Mouse (Mus musculus) myocyte (in vitro differentiated cells): ENCODE results near the gene 5730455P16Rik. TPM values are rescaled to one million over a fixed set of nuclear protein-coding genes. Genes with fewer than 3 reads are reported as not detected.
"Not testable (repeated sequence)": the region's sequence is repeated elsewhere in the genome, so short reads cannot be mapped to it uniquely, and the experiment has no call there.

Source experiments
- H3K27me3 ChIP-seq: one replicate; pipeline ENCODE4 v1.6.1; 2011; ENCODE audit not compliant: control insufficient read depth, insufficient read depth, insufficient read length
- H3K36me3 ChIP-seq: one replicate; pipeline ENCODE4 v1.6.1; 2011; ENCODE audit not compliant: control insufficient read depth, insufficient read depth
- H3K4me2 ChIP-seq: one replicate; pipeline ENCODE4 v1.6.1; 2011; ENCODE audit warnings: low read depth, control low read depth
- H3K4me3 ChIP-seq: one replicate; pipeline ENCODE4 v1.5.1; 2011; ENCODE audit warnings: mild to moderate bottlenecking, control low read depth, moderate library complexity
- H3K79me2 ChIP-seq: one replicate; pipeline ENCODE4 v1.6.1; 2011; ENCODE audit not compliant: control insufficient read depth, insufficient read depth
- H3ac ChIP-seq: one replicate; pipeline ENCODE4 v1.6.1; 2011; ENCODE audit not compliant: control insufficient read depth, insufficient read length
- CEBPB ChIP-seq: IDR thresholded peaks from 2 replicates; pipeline ENCODE4 v1.6.1; 2011; ENCODE audit warnings: mild to moderate bottlenecking, moderate library complexity; ENCODE audit not compliant: poor library complexity, insufficient read depth, severe bottlenecking
- E2F4 ChIP-seq: IDR thresholded peaks from one replicate; pipeline ENCODE4 v1.6.1; 2011; ENCODE audit warnings: mild to moderate bottlenecking, control low read depth, moderate library complexity; ENCODE audit not compliant: insufficient read depth
- MAX ChIP-seq: IDR thresholded peaks from one replicate; pipeline ENCODE4 v1.6.1; 2011; ENCODE audit warnings: low read depth, mild to moderate bottlenecking, control low read depth
- MYOD1 ChIP-seq, 3 experiments: IDR thresholded peaks; one replicate each; pipeline ENCODE4 v1.6.1; 2011; ENCODE audit warnings: control low read depth in 2 of 3, low read depth in 2 of 3, mild to moderate bottlenecking in 2 of 3, moderate library complexity in 1 of 3; ENCODE audit not compliant: insufficient read length in 2 of 3, control insufficient read depth in 1 of 3
- MYOG ChIP-seq, 3 experiments: IDR thresholded peaks; one replicate each; pipeline ENCODE4 v1.6.1; 2011; ENCODE audit warnings: control low read depth in 2 of 3, low read depth in 2 of 3, mild to moderate bottlenecking in 2 of 3; ENCODE audit not compliant: insufficient read length in 2 of 3, control insufficient read depth in 1 of 3, insufficient read depth in 1 of 3
- POLR2A ChIP-seq: IDR thresholded peaks from one replicate; pipeline ENCODE4 v1.6.1; 2011; ENCODE audit warnings: low read depth, mild to moderate bottlenecking, control low read depth, moderate library complexity; ENCODE audit not compliant: insufficient read length
- POLR2AphosphoS2 ChIP-seq: IDR thresholded peaks from one replicate; pipeline ENCODE4 v1.6.1; 2011; ENCODE audit warnings: low read depth, control low read depth; ENCODE audit not compliant: insufficient read length
- REST ChIP-seq: IDR thresholded peaks from one replicate; pipeline ENCODE4 v1.6.1; 2011; ENCODE audit warnings: mild to moderate bottlenecking, control low read depth, moderate library complexity; ENCODE audit not compliant: insufficient read depth, insufficient read length
- SRF ChIP-seq: IDR thresholded peaks from one replicate; pipeline ENCODE4 v1.6.1; 2011; ENCODE audit warnings: low read depth; ENCODE audit not compliant: control insufficient read depth, insufficient read length
- TCF12 ChIP-seq: IDR thresholded peaks from one replicate; pipeline ENCODE4 v1.6.1; 2011; ENCODE audit warnings: mild to moderate bottlenecking, control low read depth; ENCODE audit not compliant: poor library complexity, insufficient read depth, severe bottlenecking
- TCF3 ChIP-seq: IDR thresholded peaks from one replicate; pipeline ENCODE4 v1.6.1; 2011; ENCODE audit warnings: low read depth, control low read depth; ENCODE audit not compliant: insufficient read length
- USF1 ChIP-seq: IDR thresholded peaks from one replicate; pipeline ENCODE4 v1.6.1; 2011; ENCODE audit warnings: low read depth, mild to moderate bottlenecking, control low read depth, moderate library complexity
- polyA plus RNA-seq: library from polyadenylated mRNA; unstranded; fragments of >200 nt; fragmentation: generic; extraction: Trizol; gene quantifications from one replicate; pipeline ENCODE4 v1.2.1, GENCODE M21; 2012; ENCODE audit warnings: missing spikeins

Gene 5730455P16Rik
- polyA plus RNA-seq: 7.0 TPM

DNA sequence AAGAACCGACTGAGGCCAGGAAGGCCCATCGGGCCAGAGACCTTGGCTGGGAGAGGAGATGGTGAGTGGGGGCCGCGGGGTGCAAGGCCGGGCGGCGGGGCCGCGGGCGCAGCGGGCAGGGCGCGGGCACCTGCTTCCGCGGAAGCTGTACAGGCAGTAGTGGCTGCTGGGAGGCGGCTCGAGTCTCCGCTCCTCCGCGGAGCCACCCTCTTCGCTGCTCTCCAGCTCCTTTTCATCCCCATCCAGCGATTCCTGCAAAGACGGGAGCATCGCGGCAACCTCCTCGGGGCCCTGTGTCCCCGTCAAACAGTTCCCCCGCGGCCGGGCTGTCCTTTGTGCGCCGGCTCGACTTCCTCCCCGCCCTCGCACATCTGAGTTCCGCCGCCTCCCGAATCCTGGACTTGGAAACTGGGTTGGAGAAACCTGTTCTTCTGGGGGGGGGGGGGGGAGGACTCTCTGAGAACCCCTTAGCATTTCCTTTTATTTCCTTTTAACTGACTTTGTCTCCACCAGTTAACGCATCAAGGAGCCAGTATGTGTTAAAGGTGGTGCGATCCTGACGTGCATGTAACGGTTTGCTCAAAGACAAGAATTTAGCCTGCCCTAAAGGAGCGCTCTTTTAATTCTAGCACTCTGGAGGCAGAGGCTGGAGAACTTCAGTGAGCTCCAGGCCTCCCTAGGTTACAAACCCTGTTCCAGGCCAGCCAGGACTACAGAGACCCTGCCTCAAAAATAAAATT is at the start of gene 5730455P16Rik:
Gene 5730455P16Rik, minus strand, starts transcription at position 323 of the 740 bp plus-strand sequence.
- peaks cover 10% of the 10 kb centered on the region for H3K36me3 ChIP-seq
- H3K4me2 ChIP-seq: peak within 1 kb of the TSS; percentile 88
- H3K27me3 ChIP-seq: no peaks in the 10 kb centered on the region
- peaks cover 6% of the 10 kb centered on the region for H3K79me2 ChIP-seq
- TF ChIP-seq CEBPB: no peak
- TF ChIP-seq MYOD1 (IDR thresholded peaks at IDR 0.05; ENCODE audit: control insufficient read depth in 1 of 3, insufficient read length in 2 of 3, low read depth in 2 of 3): peak in 1 of 3 experiments; percentile 0
- no peak for TF ChIP-seq E2F4
- peak; percentile 73 for TF ChIP-seq POLR2A
- TF ChIP-seq MAX: no peak
- TF ChIP-seq POLR2AphosphoS2: peak; percentile 68
- TF ChIP-seq TCF3: no peak
- TF ChIP-seq MYOG (IDR thresholded peaks at IDR 0.05; ENCODE audit: control insufficient read depth in 1 of 3, insufficient read depth in 1 of 3, insufficient read length in 2 of 3, low read depth in 2 of 3): peak in 2 of 3 experiments; percentile 7 to 53
- TF ChIP-seq TCF12: no peak
- TF ChIP-seq SRF: no peak
- TF ChIP-seq USF1: no peak
- no peak for TF ChIP-seq REST
- H3ac ChIP-seq: peak within 1 kb of the TSS; percentile 11
- peak within 1 kb of the TSS; percentile 77 for H3K4me3 ChIP-seq

DNA sequence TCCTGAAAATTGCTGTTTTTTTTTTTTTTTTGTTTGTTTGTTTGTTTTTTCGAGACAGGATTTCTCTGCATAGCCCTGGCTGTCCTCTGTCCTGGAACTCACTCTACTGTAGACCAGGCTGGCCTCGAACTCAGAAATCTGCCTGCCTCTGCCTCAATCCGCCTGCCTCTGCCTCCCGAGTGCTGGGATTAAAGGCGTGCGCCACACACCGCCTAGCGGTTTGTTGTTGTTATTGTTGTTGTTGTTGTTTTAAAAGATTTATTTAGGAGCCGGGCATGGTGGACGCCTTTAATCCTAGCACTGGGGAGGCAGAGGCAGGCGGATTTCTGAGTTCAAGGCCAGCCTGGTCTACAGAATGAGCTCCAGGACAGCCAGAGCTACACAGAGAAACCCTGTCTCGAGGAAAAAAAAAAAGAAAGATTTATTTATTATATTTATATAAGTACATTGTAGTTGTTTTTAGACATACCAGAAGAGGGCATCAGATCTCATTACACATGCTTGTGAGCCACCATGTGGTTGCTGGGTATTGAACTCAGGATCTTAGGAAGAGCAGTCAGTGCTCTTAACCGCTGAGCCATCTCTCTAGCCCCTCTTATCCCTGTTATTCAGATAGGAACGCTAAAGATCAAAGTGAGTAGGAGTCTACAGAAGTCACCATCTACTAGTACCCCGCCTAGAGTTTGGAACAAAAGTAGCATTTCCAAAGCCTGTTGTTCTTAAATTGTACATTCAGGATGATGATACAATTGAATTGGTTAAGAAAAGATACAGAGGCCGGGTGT is 48.4 kb upstream of the 5730455P16Rik start:
- H3K79me2 ChIP-seq: peaks cover 27% of the 10 kb centered on the region
- H3K4me2 ChIP-seq, H3ac ChIP-seq, H3K4me3 ChIP-seq, H3K36me3 ChIP-seq, H3K27me3 ChIP-seq: not testable (repeated sequence)

GRCm38 (mm10) chr11:80425247-80425778 is 47.5 kb upstream of the 5730455P16Rik start:
- Histone ChIP-seq H3K27me3 (no peaks in the 10 kb centered on the region), H3K4me2 (no peak overlapping the region), H3K4me3 (no peak overlapping the region), H3K79me2 (peaks cover 17% of the 10 kb centered on the region), H3ac (no peak overlapping the region), H3K36me3 (no peaks in the 10 kb centered on the region)
- TF ChIP-seq TCF3: no peak
- TF ChIP-seq POLR2A: no peak
- TF ChIP-seq REST: no peak
- no peak for TF ChIP-seq CEBPB
- no peak for TF ChIP-seq USF1
- TF ChIP-seq POLR2AphosphoS2: no peak
- TF ChIP-seq SRF: no peak
- no peak for TF ChIP-seq MAX
- no peak for TF ChIP-seq MYOG (IDR thresholded peaks at IDR 0.05; ENCODE audit: control insufficient read depth in 1 of 3, insufficient read depth in 1 of 3, insufficient read length in 2 of 3, low read depth in 2 of 3)
- no peak for TF ChIP-seq MYOD1 (IDR thresholded peaks at IDR 0.05; ENCODE audit: control insufficient read depth in 1 of 3, insufficient read length in 2 of 3, low read depth in 2 of 3)
- TF ChIP-seq E2F4: no peak
- no peak for TF ChIP-seq TCF12

DNA sequence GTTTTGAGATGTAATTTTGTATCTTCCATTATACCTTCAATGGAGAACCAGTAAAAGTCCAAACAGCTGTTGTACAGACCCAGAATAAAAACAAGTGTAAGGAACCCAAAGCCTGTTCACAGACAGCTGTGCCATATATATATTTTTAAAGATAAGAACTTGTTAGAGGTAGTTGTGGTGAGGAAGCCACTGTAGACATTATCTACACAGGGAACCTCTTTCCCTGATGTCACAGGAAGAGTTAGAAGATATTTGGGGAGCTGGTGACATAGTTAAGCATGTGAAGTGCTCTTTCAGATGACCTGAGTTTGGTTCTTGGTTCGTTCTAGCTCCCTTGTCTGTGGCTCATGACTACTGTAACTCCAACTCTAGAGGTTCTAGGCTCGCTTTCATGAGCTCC is 46.9 kb upstream of the 5730455P16Rik start:
- Histone ChIP-seq H3ac (no peak overlapping the region), H3K4me3 (no peak overlapping the region), H3K79me2 (peaks cover 11% of the 10 kb centered on the region), H3K27me3 (no peaks in the 10 kb centered on the region), H3K36me3 (no peaks in the 10 kb centered on the region), H3K4me2 (no peak overlapping the region)
- TF ChIP-seq REST (no peak), MYOD1 (IDR thresholded peaks at IDR 0.05; ENCODE audit: control insufficient read depth in 1 of 3, insufficient read length in 2 of 3, low read depth in 2 of 3) (no peak), USF1 (no peak), E2F4 (no peak), CEBPB (no peak), TCF12 (no peak), MYOG (IDR thresholded peaks at IDR 0.05; ENCODE audit: control insufficient read depth in 1 of 3, insufficient read depth in 1 of 3, insufficient read length in 2 of 3, low read depth in 2 of 3) (no peak), POLR2AphosphoS2 (no peak), MAX (no peak), SRF (no peak), TCF3 (no peak), POLR2A (no peak)
